Mouse (Mus musculus) cerebellum, postnatal 14 days (tissue): ENCODE measurements around the gene Gm17175.
"Not testable (repeated sequence)": the region's sequence is repeated elsewhere in the genome, so short reads cannot be mapped to it uniquely, and the experiment has no call there.

Experiments used
- DNase-seq, 2 experiments: peaks; one replicate each; pipeline ENCODE4 v3.0.0; 2021; ENCODE audit warnings: mixed read lengths in 2 of 2

Gene Gm17175

DNA sequence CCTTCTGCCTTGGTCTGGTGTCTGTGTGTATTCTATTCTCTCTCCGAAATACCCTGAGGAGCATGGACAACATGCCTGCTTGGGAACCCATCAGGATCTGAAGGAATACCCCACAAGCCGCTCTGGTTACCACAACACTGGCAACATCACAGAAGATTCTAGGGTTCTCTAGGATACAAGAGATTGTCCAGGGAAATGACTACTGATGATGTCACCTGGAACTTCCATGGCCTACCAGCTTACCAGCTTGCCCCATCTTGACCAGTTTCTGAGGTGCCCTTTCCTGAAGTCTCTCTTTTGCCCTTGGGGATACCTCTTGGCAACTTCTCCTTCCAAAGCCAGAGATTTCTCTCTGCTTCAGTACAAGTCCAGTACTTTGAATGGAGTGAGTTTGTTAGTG lies at the start of gene Gm17175:
Gene Gm17175 (minus strand): TSS at position 101 of the 400 bp plus-strand sequence.
- not testable (repeated sequence) for DNase-seq

DNA sequence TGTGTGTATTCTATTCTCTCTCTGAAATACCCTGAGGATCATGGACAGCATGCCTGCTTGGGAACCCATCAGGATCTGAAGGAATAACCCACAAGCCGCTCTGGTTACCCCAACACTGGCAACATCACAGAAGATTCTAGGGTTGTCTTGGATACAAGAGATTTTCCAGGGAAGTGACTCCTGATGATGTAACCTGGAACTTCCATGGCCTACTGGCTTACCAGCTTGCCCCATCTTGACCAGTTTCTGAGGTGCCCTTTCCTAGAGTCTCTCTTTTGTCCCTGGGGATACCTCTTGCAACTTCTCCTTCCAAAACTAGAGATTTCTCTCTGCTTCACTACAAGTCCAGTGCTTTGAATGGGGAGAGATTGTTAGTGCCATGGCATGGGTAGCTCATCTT lies 37.3 kb upstream of the Gm17175 start, which contains the start of gene Gm17078:
Gene Gm17078 (minus strand): TSS at position 101 of the 400 bp plus-strand sequence.
- no peak for DNase-seq

DNA sequence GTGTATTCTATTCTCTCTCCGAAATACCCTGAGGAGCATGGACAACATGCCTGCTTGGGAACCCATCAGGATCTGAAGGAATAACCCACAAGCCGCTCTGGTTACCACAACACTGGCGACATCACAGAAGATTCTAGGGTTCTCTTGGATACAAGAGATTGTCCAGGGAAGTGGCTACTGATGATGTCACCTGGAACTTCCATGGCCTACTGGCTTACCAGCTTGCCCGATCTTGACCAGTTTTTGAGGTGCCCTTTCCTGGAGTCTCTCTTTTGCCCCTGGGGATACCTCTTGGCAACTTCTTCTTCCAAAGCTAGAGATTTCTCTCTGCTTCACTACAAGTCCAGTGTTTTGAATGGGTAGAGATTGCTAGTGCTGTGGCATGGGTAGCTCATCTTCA lies 18.2 kb upstream of the Gm17175 start, which contains the start of gene Gm17174:
Gene Gm17174 (minus strand): TSS at position 101 of the 400 bp plus-strand sequence.
- not testable (repeated sequence) for DNase-seq

DNA sequence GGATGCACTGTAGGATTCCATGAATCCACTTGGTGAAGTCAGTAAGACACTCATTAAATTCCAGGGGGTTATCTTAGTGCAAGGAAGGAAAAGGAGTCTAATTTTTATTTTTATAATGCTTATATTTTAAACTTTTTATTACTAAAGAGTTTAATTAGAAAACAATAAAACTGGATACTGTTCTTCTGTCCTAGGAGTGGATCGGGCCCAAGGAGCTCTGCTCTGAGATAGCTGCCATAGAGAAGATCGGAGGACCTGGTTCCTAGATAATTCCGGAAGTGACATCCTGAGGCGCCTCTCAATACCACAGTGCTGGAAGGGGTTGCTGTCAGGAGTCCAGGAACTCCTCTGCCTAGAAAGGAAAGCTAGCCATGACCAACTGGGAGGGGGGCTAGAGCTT lies 21.4 kb downstream of the Gm17175 start, which contains the start of gene Gm5622:
Gene Gm5622 (plus strand): TSS at position 301 of the 400 bp plus-strand sequence.
- no peak for DNase-seq
